Mouse (Mus musculus): Measurements from ENCODE around the gene Efcab8.
"Not testable (repeated sequence)": the region's sequence is repeated elsewhere in the genome, so short reads cannot be mapped to it uniquely, and the experiment has no call there.

Gene Efcab8

DNA sequence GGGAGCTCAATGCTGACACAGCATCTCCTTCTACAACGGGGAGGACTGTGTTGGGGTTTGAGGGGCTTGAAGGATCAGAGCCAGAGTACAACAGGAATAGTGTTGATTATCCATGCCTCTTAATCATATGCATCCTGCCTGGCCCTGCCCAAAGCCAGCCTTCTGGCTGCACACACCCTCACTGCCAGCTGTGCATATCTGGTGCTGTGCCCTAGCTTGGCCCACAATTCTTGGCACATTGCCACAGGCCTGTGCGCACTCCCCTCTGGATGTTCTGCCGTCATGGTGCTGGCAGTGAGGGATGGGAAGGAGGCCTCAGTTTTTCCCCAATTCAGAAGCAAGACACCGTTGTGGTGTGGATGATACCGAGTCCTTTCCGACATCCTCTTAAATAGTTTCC lies 44.9 kb downstream of the Efcab8 start:
- DNase-seq (ENCODE audit: inconsistent ontology term): no peak

DNA sequence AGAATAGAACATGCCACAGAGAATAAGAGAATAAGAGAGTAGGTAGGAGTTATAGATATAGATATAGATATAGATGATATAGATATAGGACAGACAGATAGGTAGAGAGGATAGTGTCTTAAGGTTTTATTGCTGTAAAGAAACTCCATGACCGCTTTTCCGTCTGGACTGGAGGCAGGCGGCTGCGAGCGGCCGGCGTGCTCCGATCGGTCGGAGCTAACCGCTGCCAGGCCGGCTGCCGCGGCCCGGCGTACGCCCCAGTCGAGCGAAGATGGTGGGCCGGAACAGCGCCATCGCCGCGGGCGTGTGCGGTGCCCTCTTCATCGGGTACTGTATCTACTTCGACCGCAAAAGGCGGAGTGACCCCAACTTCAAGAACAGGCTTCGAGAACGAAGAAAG lies 46.2 kb downstream of the Efcab8 start:
- DNase-seq (ENCODE audit: inconsistent ontology term): not testable (repeated sequence)

DNA sequence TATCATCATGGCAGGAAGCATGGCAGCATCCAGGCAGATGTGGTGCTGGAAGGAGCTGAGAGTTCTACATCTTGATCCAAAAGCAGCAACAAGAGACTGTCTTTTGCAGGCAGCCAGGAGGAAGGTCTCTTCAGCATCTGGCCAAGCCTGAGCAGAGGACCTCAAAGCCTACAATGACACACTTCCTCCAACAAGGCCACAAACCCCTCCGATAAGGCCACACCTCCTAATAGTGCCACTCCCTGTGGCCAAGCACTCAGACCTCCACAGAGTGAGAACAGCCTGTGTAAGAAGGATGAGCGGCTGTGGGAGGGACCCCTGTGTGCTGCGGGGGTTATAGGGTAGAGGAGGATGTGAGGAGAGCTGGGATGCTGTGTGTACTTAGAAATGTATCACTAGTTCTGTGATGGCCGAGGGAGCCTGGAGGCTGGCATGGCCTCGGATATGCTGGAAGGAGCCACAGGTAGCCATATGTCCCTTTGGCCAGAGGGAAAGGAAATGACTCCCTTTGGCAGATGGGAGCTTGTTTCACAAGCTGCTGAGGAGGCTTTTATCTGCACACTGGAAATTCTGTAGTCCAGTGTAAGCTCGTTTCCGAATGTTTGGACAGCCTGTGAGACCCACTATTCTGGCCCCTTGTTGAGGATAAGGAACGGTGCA lies 47.6 kb downstream of the Efcab8 start:
- DNase-seq (ENCODE audit: inconsistent ontology term): no peak

DNA sequence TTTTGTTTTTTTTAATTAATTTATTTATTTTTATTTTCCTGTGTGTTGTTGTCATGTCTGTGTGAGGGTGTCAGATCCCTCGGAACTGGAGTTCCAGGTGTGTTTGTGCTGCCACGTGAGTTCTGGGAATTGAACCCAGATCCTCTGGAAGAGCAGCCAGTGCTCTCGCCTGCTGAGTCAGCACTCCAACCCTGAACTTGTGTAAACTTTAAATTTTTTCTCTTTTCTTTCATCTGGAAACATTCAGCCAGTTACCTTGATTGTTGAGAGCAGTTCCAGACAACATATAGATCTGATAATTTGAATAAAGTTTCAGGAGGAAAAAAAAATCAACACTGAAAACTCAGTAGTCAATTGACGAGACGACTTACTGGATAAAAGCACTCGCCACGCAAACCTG lies 49.0 kb downstream of the Efcab8 start:
- no peak for DNase-seq (ENCODE audit: inconsistent ontology term)

- DNase-seq (ENCODE audit: inconsistent ontology term): no peak
Observed at GRCm38 (mm10) chr2:153833291-153833690, 53.6 kb downstream of the Efcab8 start.

GRCm38 (mm10) chr2:153842854-153843253 lies 63.1 kb downstream of the Efcab8 start:
- no peak for DNase-seq (ENCODE audit: inconsistent ontology term)

DNA sequence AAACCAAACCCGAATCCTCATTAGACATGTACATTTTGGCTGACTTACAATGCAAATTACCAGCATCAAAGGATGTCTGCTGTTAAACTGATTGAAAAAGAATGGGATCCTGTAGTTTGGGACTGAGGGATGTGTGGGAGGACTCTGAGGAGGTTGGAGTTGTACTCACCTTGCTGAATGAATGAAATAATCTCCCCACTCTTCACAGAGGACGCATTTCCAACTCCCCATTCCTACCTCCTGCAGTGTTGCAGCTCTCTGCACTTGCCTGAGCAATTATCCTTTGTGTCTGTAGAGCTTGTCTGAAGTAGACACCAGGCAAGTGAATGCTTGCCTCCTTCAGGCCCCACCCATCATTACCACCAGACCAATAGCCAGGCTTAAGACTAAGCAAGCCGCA lies 68.7 kb downstream of the Efcab8 start:
- no peak for DNase-seq (ENCODE audit: inconsistent ontology term)

- DNase-seq (ENCODE audit: inconsistent ontology term): no peak
Observed at GRCm38 (mm10) chr2:153850351-153851029, 70.8 kb downstream of the Efcab8 start.

DNA sequence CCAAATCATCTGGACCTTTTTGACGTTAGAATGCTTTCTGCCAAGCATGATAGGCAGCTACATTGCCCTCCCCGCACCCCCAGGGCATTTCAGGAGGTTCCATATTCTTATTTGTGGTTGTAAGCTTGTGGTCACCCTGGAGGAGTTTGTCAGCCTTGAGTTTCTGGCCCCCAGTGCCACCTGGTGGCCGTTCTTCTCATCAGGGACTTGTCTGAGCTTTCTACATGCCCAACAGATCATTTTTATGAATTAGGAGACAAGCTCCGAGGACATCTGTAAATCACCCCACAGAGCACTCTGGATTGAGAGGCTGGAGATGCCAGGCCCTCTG lies 71.3 kb downstream of the Efcab8 start:
- peak; percentile 80 for DNase-seq (ENCODE audit: inconsistent ontology term)

- DNase-seq (ENCODE audit: inconsistent ontology term): no peak
Observed at GRCm38 (mm10) chr2:153853544-153853943, 73.8 kb downstream of the Efcab8 start.

DNA sequence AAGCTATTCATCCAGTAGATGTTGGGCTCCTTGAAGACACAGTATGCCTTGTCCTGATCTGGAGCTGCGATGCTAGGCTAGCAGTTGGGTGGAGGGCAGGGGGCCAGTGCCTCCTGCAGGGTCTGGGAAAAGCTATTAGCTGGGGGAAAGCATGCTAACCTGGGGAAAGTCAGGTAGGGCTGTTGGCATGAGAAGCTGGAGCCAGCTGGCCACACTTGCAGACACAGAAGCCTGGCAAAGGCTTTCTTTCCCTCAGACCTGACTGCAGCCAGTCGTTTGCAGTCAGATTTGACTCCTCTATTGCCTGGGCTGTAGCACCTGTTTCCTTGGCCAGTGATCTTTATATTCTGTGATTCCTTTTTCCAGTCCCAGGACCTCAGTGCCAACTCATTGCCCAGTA lies 79.8 kb downstream of the Efcab8 start:
- no peak for DNase-seq (ENCODE audit: inconsistent ontology term)

DNA sequence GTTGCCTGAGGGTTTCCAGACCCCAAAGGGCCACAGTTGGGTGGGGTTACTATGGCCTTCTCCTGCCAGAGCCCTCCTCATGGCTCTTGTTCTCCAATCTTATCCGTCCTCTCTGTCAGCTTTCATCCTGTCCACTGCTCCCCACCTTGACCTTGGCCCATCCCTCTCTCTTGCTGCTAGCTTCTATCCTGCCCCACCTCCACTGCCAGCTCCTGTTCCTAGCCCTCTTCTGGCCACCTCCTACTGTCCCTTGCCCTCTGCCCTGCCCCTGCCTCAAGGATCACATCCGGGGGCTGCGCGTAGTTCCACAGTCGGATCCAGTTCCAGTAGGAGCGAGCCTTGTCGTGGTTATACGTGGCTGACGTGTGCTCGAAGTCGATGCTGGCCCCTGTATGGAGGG lies 80.6 kb downstream of the Efcab8 start:
- DNase-seq (ENCODE audit: inconsistent ontology term): no peak

DNA sequence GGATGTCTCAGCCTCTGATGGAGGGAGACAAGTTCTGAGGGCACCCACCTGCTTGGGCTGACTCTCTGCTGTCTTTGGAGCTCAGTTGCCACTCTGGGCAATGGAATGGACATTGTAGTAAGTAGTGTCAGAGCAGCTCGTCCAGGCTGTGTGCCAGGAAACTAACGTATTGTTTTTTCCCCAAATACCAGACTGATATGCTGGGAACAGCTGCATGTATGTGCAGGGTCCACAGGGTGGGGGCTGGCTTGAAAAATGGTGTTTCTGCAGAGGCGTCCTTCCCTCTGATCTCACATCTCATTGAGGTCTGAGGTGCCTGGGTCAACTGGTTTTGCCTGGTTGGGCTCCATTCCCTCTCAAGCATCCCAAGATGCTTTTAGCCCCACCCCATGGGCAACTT lies 81.0 kb downstream of the Efcab8 start:
- no peak for DNase-seq (ENCODE audit: inconsistent ontology term)

- DNase-seq (ENCODE audit: inconsistent ontology term): no peak
Observed at GRCm38 (mm10) chr2:153861960-153862359, 82.2 kb downstream of the Efcab8 start.

DNA sequence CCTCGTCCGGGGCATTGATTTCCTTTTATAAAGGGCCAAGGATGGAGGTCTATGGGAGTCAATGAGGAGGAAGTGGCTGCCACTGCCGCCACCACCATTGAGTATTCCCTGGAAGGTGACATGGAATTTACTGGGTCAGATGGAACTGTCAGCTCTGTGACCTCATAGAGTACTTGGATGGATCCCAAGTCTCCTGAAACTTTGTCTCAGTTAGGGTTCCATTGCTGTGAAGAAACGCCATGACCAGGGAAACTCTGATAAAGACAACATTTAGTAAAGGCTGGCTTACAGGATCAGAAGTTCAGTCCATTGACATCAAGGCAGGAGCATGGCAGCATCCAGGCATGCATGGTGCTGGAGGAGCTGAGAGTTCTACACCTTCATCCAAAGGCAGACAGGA lies 91.3 kb downstream of the Efcab8 start, which contains the start of gene Sun5:
Gene Sun5, minus strand, starts transcription at position 101 of the 400 bp plus-strand sequence.
- DNase-seq (ENCODE audit: inconsistent ontology term): no peak

DNA sequence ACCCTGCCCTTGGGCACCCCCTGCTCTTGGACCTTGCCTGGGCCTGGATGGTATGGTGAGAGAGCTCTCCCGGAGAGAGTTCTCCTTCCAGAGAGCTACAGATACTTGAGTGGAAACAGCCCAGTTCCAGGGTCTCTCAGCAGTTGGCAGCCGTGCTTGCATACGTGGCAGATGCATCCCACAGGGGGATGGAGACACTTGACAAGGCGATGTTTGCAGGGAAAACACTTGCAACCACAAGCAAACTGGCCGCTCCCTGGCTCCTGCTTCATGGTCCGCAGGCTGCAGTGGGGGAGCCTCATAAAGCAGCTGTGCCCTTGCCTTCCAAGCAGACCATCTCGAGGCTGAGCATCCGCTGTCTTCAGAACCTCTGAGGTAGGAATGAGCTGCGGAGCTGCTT lies 95.0 kb downstream of the Efcab8 start, which contains the start of gene Bpifb2:
Gene Bpifb2, plus strand, starts transcription at position 301 of the 400 bp plus-strand sequence.
- DNase-seq (ENCODE audit: inconsistent ontology term): no peak
